Mouse (Mus musculus) hindbrain, embryonic 11.5 days (tissue): ENCODE data around the gene Kif18b. TPM values are rescaled to one million over a fixed set of nuclear protein-coding genes. Genes with fewer than 3 reads are reported as not detected.
A peak's percentile ranks its signal among the peaks of the same experiment; 100 is the strongest.

Experiments
- ATAC-seq: fragments of 200-750 bp; cut with Nextera tagmentation; 2 replicates; pipeline ENCODE4 v1.8.0; 2017; ENCODE audit warnings: mild to moderate bottlenecking, moderate TSS enrichment, moderate library complexity; ENCODE audit not compliant: low FRiP score
- DNase-seq: peaks from one replicate; pipeline ENCODE4 v3.0.0-alpha.2; 2015; ENCODE audit warnings: low spot score
- H3K27ac ChIP-seq: fragments of 300-500 bp; sonication (generic); 2 replicates; pipeline ENCODE4 v1.5.1; 2014; ENCODE audit warnings: mild to moderate bottlenecking, low read depth, low read length
- H3K27me3 ChIP-seq: fragments of 300-500 bp; sonication (generic); 2 replicates; pipeline ENCODE4 v1.6.1; 2014; ENCODE audit warnings: mild to moderate bottlenecking, low read length, moderate library complexity, mixed read lengths; ENCODE audit not compliant: control insufficient read depth, insufficient read depth
- H3K36me3 ChIP-seq: fragments of 300-500 bp; sonication (generic); 2 replicates; pipeline ENCODE4 v1.6.1; 2014; ENCODE audit warnings: mild to moderate bottlenecking, low read length, moderate library complexity, mixed read lengths; ENCODE audit not compliant: control insufficient read depth, insufficient read depth
- H3K4me1 ChIP-seq: fragments of 300-500 bp; sonication (generic); replicated peaks from 2 replicates; pipeline ENCODE4 v1.6.1; 2014; ENCODE audit warnings: low read length, mixed read lengths; ENCODE audit not compliant: control insufficient read depth, insufficient read depth
- H3K4me2 ChIP-seq: fragments of 300-500 bp; sonication (generic); replicated peaks from 2 replicates; pipeline ENCODE4 v1.6.1; 2014; ENCODE audit warnings: mild to moderate bottlenecking, low read depth, low read length
- H3K4me3 ChIP-seq: fragments of 300-500 bp; sonication (generic); 2 replicates; pipeline ENCODE4 v1.5.1; 2014; ENCODE audit warnings: low read depth, low read length
- H3K9ac ChIP-seq: fragments of 300-500 bp; sonication (generic); 2 replicates; pipeline ENCODE4 v1.6.1; 2014; ENCODE audit warnings: low read depth, low read length
- H3K9me3 ChIP-seq: fragments of 300-500 bp; sonication (generic); 2 replicates; pipeline ENCODE4 v1.6.1; 2016; ENCODE audit warnings: low read length; ENCODE audit not compliant: control insufficient read depth
- whole genome bisulfite sequencing: fragments of 180-500 bp; shearing (Covaris S2); extraction: QIAGEN DNeasy Blood & Tissue Kit; methylation state at CpG from one replicate; pipeline ENCODE4 v1.1.7; 2014; 5-methylcytosine and 5-hydroxymethylcytosine counted together
- polyA plus RNA-seq: library from polyadenylated mRNA; unstranded; fragments of >200 nt; fragmentation: Nextera tagmentation; extraction: Ambion mirVana; gene quantifications from 2 replicates; pipeline ENCODE4 v1.2.1, GENCODE M21; 2014

Kif18b gene
- polyA plus RNA-seq, 1 experiment from 2014 or later: 8.5 TPM

- Histone ChIP-seq H3K27ac (peak overlapping the region; percentile 30; the same call in 1 of the 2 replicates), H3K9ac (peak overlapping the region; percentile 52; the same call in 1 of the 2 replicates), H3K4me1 (peaks cover 17% of the 10 kb centered on the region), H3K27me3 (peaks cover 60% of the 10 kb centered on the region), H3K9me3 (no peaks in the 10 kb centered on the region), H3K4me3 (peak overlapping the region; percentile 39), H3K4me2 (peak overlapping the region; percentile 61), H3K36me3 (no peaks in the 10 kb centered on the region)
- DNase-seq: peak; percentile 51
- 1% methylated on average over 54 of the region's 54 CpGs for WGBS
- ATAC-seq: no peak
Observed at GRCm38 (mm10) chr11:102945306-102946264, 20.7 kb upstream of the Kif18b start.

GRCm38 (mm10) chr11:102941236-102941635 is 16.3 kb upstream of the Kif18b start:
- ATAC-seq: no peak

GRCm38 (mm10) chr11:102939024-102939675 is 14.2 kb upstream of the Kif18b start:
- H3K27ac ChIP-seq: no peak overlapping the region
- H3K4me2 ChIP-seq: no peak overlapping the region
- H3K9me3 ChIP-seq: no peaks in the 10 kb centered on the region
- no peak for ATAC-seq
- WGBS: 35% methylated on average over 13 of the region's 13 CpGs
- DNase-seq: no peak
- H3K27me3 ChIP-seq: peaks cover 13% of the 10 kb centered on the region
- H3K36me3 ChIP-seq: no peaks in the 10 kb centered on the region
- peaks cover 10% of the 10 kb centered on the region for H3K4me1 ChIP-seq
- H3K4me3 ChIP-seq: no peak overlapping the region
- H3K9ac ChIP-seq: 0 out of 2 replicates have a peak overlapping the region, but pooled peaks have one; percentile 11

More at GRCm38 (mm10) chr11:102941236-102941635, 16.3 kb upstream of the Kif18b start:
- Histone ChIP-seq H3K4me1 (peaks cover 14% of the 10 kb centered on the region), H3K9me3 (no peaks in the 10 kb centered on the region), H3K36me3 (no peaks in the 10 kb centered on the region), H3K4me2 (no peak overlapping the region), H3K9ac (no peak overlapping the region), H3K4me3 (no peak overlapping the region), H3K27me3 (peaks cover 34% of the 10 kb centered on the region), H3K27ac (no peak overlapping the region)
- WGBS: 62% methylated on average over 6 of the region's 6 CpGs
- DNase-seq: no peak

- H3K27ac ChIP-seq: peak overlapping the region; percentile 13; the same call in 1 of the 2 replicates
- DNase-seq (peak; percentile 60), ATAC-seq (peak; percentile 64)
- 54% methylated on average over 3 of the region's 3 CpGs for WGBS
- peaks cover 4% of the 10 kb centered on the region for H3K27me3 ChIP-seq
- H3K4me2 ChIP-seq: no peak overlapping the region
- no peak overlapping the region for H3K9ac ChIP-seq
- no peaks in the 10 kb centered on the region for H3K36me3 ChIP-seq
- no peaks in the 10 kb centered on the region for H3K9me3 ChIP-seq
- no peak overlapping the region for H3K4me3 ChIP-seq
- H3K4me1 ChIP-seq: peaks cover 10% of the 10 kb centered on the region
Observed at GRCm38 (mm10) chr11:102937529-102938182, 12.7 kb upstream of the Kif18b start.

GRCm38 (mm10) chr11:102936272-102936671 is 11.3 kb upstream of the Kif18b start:
- peaks cover 4% of the 10 kb centered on the region for H3K27me3 ChIP-seq
- no peaks in the 10 kb centered on the region for H3K9me3 ChIP-seq
- ATAC-seq (no peak), DNase-seq (no peak)
- no peak overlapping the region for H3K4me2 ChIP-seq
- peaks cover 10% of the 10 kb centered on the region for H3K4me1 ChIP-seq
- H3K9ac ChIP-seq: no peak overlapping the region
- WGBS: 32% methylated on average over 4 of the region's 4 CpGs
- H3K27ac ChIP-seq: no peak overlapping the region
- no peak overlapping the region for H3K4me3 ChIP-seq
- no peaks in the 10 kb centered on the region for H3K36me3 ChIP-seq

- no peak for ATAC-seq
- 93% methylated on average over 10 of the region's 10 CpGs for WGBS
Observed at GRCm38 (mm10) chr11:102930672-102931071, 5.7 kb upstream of the Kif18b start.

GRCm38 (mm10) chr11:102925351-102925717 is 410 bp upstream of the Kif18b start:
- Histone ChIP-seq H3K27me3 (no peaks in the 10 kb centered on the region), H3K9me3 (no peaks in the 10 kb centered on the region), H3K9ac (peak overlapping the region; percentile 52), H3K4me1 (peaks cover 2% of the 10 kb centered on the region; the same call in 1 of the 2 replicates), H3K27ac (peak overlapping the region; percentile 88), H3K36me3 (no peaks in the 10 kb centered on the region), H3K4me3 (peak overlapping the region; percentile 59), H3K4me2 (peak overlapping the region; percentile 66)
- under 1% methylated on average over 10 of the region's 10 CpGs for WGBS
- ATAC-seq (peak; percentile 12; the same call in 1 of the 2 replicates), DNase-seq (no peak)

More at GRCm38 (mm10) chr11:102930672-102931071, 5.7 kb upstream of the Kif18b start:
- Histone ChIP-seq H3K4me2 (no peak overlapping the region), H3K9ac (no peak overlapping the region), H3K36me3 (no peaks in the 10 kb centered on the region), H3K4me3 (no peak overlapping the region), H3K27me3 (no peaks in the 10 kb centered on the region), H3K4me1 (no peaks in the 10 kb centered on the region), H3K27ac (no peak overlapping the region), H3K9me3 (no peaks in the 10 kb centered on the region)
- DNase-seq: no peak

GRCm38 (mm10) chr11:102921491-102921890 is 3.4 kb downstream of the Kif18b start:
- 77% methylated on average over 6 of the region's 6 CpGs for WGBS
- Histone ChIP-seq H3K4me2 (no peak overlapping the region), H3K9ac (peak overlapping the region; percentile 11; the same call in 1 of the 2 replicates), H3K27ac (0 out of 2 replicates have a peak overlapping the region, but pooled peaks have one; percentile 53), H3K27me3 (no peaks in the 10 kb centered on the region), H3K9me3 (no peaks in the 10 kb centered on the region), H3K4me3 (no peak overlapping the region), H3K36me3 (no peaks in the 10 kb centered on the region), H3K4me1 (peaks cover 2% of the 10 kb centered on the region; the same call in 1 of the 2 replicates)
- DNase-seq: no peak
- ATAC-seq: no peak
